Mouse (Mus musculus) limb, embryonic 11.5 days (tissue): ENCODE data around the gene Ykt6. TPM values are rescaled to one million over a fixed set of nuclear protein-coding genes. Genes with fewer than 3 reads are reported as not detected.
"Not testable (repeated sequence)": the region's sequence is repeated elsewhere in the genome, so short reads cannot be mapped to it uniquely, and the experiment has no call there.

Experiments used
- ATAC-seq: fragments of 200-750 bp; cut with Nextera tagmentation; 2 replicates; pipeline ENCODE4 v1.8.0; 2017; ENCODE audit warnings: low read depth; ENCODE audit not compliant: insufficient number of reproducible peaks, low FRiP score, low TSS enrichment
- DNase-seq: peaks from one replicate; pipeline ENCODE4 v3.0.0-alpha.2; 2015; ENCODE audit warnings: low spot score
- H3K27ac ChIP-seq: fragments of 300-500 bp; sonication (generic); replicated peaks from 2 replicates; pipeline ENCODE4 v1.5.1; 2014; ENCODE audit warnings: low read depth, mild to moderate bottlenecking, low read length
- H3K27me3 ChIP-seq: fragments of 300-500 bp; sonication (generic); 2 replicates; pipeline ENCODE4 v1.6.1; 2014; ENCODE audit warnings: mild to moderate bottlenecking, low read length, mixed read lengths; ENCODE audit not compliant: control insufficient read depth, insufficient read depth
- H3K36me3 ChIP-seq: fragments of 300-500 bp; sonication (generic); 2 replicates; pipeline ENCODE4 v1.6.1; 2014; ENCODE audit warnings: mild to moderate bottlenecking, low read length, moderate library complexity, mixed read lengths; ENCODE audit not compliant: control insufficient read depth, insufficient read depth
- H3K4me1 ChIP-seq: fragments of 300-500 bp; sonication (generic); 2 replicates; pipeline ENCODE4 v1.6.1; 2014; ENCODE audit warnings: low read length, mixed read lengths; ENCODE audit not compliant: control insufficient read depth, insufficient read depth
- H3K4me2 ChIP-seq: fragments of 300-500 bp; sonication (generic); 2 replicates; pipeline ENCODE4 v1.6.1; 2014; ENCODE audit warnings: low read depth, mild to moderate bottlenecking, moderate library complexity; ENCODE audit not compliant: severe bottlenecking
- H3K4me3 ChIP-seq: fragments of 300-500 bp; sonication (generic); 2 replicates; pipeline ENCODE4 v1.5.1; 2014; ENCODE audit warnings: low read depth, low read length
- H3K9ac ChIP-seq: fragments of 300-500 bp; sonication (generic); 2 replicates; pipeline ENCODE4 v1.6.1; 2014; ENCODE audit warnings: mild to moderate bottlenecking, low read length
- H3K9me3 ChIP-seq: fragments of 300-500 bp; sonication (generic); 2 replicates; pipeline ENCODE4 v1.6.1; 2016; ENCODE audit warnings: low read length; ENCODE audit not compliant: control insufficient read depth
- WGBS: fragments of 180-500 bp; shearing (Covaris S2); extraction: QIAGEN DNeasy Blood & Tissue Kit; methylation state at CpG from one replicate; pipeline ENCODE4 v1.1.7; 2014; 5-methylcytosine and 5-hydroxymethylcytosine counted together
- polyA plus RNA-seq: library from polyadenylated mRNA; unstranded; fragments of >200 nt; fragmentation: Nextera tagmentation; extraction: Ambion mirVana; gene quantifications from 2 replicates; pipeline ENCODE4 v1.2.1, GENCODE M21; 2014

The Ykt6 gene
- polyA plus RNA-seq, 1 experiment from 2014 or later, result 29.0 TPM

DNA sequence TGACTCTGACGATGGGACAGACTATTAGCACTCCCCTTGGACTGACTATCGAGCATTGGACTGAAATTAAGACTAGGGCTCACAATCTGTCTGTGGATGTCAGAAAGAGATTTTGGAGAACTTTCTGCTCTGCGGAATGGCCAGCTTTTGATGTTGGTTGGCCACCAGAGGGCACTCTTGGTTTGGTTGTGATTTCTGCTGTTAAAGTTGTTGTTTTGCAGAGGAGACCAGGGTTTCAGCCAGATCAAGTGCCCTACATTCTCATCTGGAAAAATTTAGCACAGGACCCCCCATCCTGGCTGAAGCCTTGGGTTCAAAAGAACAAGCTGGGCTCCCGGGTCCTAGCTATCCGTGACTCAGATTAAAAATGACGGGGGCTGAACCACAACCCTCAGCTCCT, 23.5 kb upstream of the Ykt6 start:
- not testable (repeated sequence) for H3K4me3 ChIP-seq

DNA sequence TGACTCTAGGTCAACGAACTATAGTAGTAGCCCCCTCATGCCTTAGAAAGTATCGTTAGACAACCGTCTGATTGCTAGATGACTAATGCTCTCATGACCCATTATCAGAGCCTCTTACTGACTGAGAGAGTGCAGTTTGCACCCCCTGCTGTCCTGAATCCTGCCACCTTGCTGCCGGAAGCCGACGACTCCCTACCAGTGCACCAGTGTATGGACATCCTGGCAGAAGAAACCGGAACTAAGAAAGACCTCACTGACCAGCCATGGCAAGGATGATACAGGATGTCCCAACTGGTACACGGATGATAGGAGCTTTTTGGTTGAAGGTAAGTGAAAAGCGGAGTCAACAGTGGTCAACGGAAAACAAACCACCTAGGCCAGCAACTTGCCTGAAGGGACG, 21.0 kb upstream of the Ykt6 start:
- not testable (repeated sequence) for DNase-seq, H3K27ac ChIP-seq, H3K36me3 ChIP-seq, H3K4me3 ChIP-seq, H3K27me3 ChIP-seq, H3K4me1 ChIP-seq, H3K9me3 ChIP-seq, H3K9ac ChIP-seq, H3K4me2 ChIP-seq, ATAC-seq
- WGBS, result 93% methylated on average over 11 of the region's 11 CpGs

More for the DNA sequence above, 23.5 kb upstream of the Ykt6 start:
- H3K4me2 ChIP-seq, H3K27me3 ChIP-seq, H3K9me3 ChIP-seq, H3K9ac ChIP-seq, H3K27ac ChIP-seq, H3K36me3 ChIP-seq, H3K4me1 ChIP-seq, ATAC-seq: not testable (repeated sequence)
- DNase-seq, result peak; percentile 46
- WGBS, result 87% methylated on average over 6 of the region's 6 CpGs

GRCm38 (mm10) chr11:5942966-5943365, 12.5 kb upstream of the Ykt6 start:
- no peak overlapping the region for H3K27ac ChIP-seq
- no peaks in the 10 kb centered on the region for H3K4me1 ChIP-seq
- no peak overlapping the region for H3K4me2 ChIP-seq
- DNase-seq (no peak), ATAC-seq (no peak)
- no peaks in the 10 kb centered on the region for H3K36me3 ChIP-seq
- H3K9me3 ChIP-seq, result no peaks in the 10 kb centered on the region
- H3K4me3 ChIP-seq, result no peak overlapping the region
- no peaks in the 10 kb centered on the region for H3K27me3 ChIP-seq
- 59% methylated on average over 6 of the region's 6 CpGs for WGBS
- no peak overlapping the region for H3K9ac ChIP-seq

DNA sequence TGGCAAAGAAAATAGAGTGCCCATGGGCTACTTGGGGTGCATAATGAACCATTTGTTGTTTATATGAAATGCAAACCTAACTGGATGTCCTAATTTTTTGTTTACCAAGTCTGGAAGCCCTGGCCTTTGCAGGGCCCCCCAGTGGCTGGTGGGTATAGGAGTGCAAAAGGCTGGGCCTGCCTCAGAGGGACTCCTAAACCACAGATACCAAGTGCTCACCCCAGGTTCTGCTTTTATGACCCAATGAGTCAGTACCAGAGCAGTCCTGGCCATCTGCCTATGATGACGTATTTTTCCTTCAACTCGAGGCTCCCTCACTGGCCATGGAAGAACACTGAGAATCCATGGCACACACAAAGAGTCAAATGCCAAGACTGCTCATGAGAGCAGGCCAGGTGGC, 10.4 kb upstream of the Ykt6 start:
- no peak for DNase-seq
- WGBS, result 84% methylated on average over 2 of the region's 2 CpGs

DNA sequence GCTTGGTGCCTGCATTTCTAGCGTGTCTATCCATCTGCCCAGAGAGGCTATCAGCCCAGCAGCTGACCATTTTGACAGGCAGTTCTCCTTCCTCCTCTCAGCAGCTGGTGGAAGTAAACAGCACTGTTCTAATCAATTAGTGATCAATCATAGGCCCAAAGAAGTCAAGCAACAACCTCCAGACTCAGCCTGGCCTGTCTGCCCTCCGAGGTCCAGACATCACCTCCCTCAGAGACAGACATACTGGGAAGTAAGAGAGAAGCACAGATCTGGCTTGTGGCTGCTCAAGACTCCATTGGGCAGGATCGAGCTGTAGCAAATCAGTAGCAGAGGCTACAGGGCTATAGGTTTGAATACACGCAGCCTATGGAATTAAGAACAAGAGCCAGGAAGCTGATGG, 7.7 kb upstream of the Ykt6 start:
- DNase-seq, result no peak
- no peaks in the 10 kb centered on the region for H3K27me3 ChIP-seq
- no peaks in the 10 kb centered on the region for H3K36me3 ChIP-seq
- H3K4me2 ChIP-seq, result no peak overlapping the region
- no peak for ATAC-seq
- H3K9me3 ChIP-seq, result no peaks in the 10 kb centered on the region
- no peak overlapping the region for H3K4me3 ChIP-seq
- no peak overlapping the region for H3K27ac ChIP-seq
- H3K4me1 ChIP-seq, result peaks cover 13% of the 10 kb centered on the region
- 44% methylated on average over 4 of the region's 4 CpGs for WGBS
- H3K9ac ChIP-seq, result no peak overlapping the region

More for the DNA sequence above, 10.4 kb upstream of the Ykt6 start:
- Histone ChIP-seq H3K36me3 (no peaks in the 10 kb centered on the region), H3K9ac (no peak overlapping the region), H3K4me3 (no peak overlapping the region), H3K27ac (no peak overlapping the region), H3K4me1 (peaks cover 13% of the 10 kb centered on the region), H3K9me3 (no peaks in the 10 kb centered on the region), H3K27me3 (no peaks in the 10 kb centered on the region), H3K4me2 (no peak overlapping the region)
- ATAC-seq, result no peak

DNA sequence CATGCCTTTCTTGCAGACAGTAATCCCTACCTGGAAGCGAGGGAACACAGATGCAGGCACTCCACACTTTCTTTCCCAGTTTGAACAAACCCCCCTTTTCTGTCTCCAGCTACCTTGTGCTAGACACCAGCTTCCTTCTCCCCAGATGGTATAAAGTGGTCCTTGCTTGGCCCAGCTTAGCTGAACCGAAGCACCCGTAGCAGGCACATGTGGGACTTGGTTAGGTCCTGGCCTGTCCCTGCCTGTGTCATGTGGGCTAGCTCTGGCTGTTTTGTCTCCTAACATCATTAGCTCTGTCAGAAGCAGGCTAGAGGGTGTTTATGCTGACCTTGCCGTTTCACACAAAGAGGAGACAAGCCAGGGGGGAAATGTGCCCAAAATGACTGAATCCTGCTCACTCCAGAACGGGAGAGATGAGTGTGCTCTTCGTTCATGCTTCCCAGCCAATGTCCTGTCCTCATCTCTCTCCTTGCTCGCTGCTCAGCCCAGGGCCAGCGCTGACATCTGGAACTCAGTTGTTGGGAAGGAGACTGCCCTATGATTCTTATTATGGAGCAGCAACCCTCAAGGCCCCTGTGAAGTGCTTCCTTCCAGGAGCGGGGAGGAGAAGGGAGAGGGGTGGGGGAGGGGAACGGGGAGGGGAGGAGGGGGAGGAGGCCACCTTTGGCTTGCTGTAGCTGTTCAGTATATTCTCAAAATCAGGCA, 6.8 kb upstream of the Ykt6 start:
- H3K9ac ChIP-seq, result no peak overlapping the region

DNA sequence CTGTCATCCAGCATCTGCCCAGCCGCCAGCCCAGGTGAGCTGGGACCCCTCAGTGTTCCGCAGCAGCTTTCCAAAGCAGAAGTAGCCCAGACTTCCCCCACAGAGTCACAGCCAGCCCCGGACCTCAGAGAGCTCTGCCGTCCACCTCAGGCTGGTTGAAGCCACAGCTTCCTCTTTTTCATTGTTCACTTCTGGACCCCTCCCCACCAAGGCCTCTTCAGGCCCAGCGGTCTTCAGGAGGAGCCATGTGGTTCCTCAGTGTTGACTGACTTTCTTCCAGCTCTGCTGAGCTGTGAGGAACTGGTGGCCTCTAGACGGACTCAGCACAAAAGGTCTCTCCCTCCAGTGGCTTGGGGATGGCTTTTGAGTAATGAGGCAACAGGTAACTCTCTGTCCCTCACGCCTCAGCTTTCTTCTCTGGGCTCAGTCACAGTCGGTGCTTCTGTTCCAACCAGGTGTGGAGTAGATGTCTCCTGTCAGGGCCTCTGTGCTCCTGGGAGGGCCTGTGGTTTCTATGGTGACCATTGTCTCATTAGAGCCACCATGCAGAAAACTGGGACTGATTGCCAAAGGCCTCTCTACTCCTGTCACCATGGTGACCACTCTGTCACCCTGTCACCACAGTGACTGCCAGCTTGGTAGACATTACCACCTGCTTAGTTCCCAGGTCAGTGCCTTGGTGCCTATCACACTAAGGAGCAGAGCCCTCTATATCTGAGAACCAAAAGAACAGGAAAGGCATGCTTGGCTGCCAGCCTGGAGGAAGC, 5.7 kb upstream of the Ykt6 start, which contains the start of gene Gck:
TSS of gene Gck (minus strand) at position 496 of the 767 bp plus-strand sequence.
- DNase-seq, result no peak
- H3K4me3 ChIP-seq, result no peak within 1 kb of the TSS
- H3K9me3 ChIP-seq, result no peaks in the 10 kb centered on the region
- H3K4me1 ChIP-seq, result peaks cover 13% of the 10 kb centered on the region
- H3K36me3 ChIP-seq, result no peaks in the 10 kb centered on the region
- no peaks in the 10 kb centered on the region for H3K27me3 ChIP-seq
- ATAC-seq, result no peak
- WGBS, result 69% methylated on average over 8 of the region's 8 CpGs
- peak within 1 kb of the TSS; percentile 25; the same call in 1 of the 2 replicates for H3K27ac ChIP-seq
- no peak within 1 kb of the TSS for H3K4me2 ChIP-seq
- no peak within 1 kb of the TSS for H3K9ac ChIP-seq

More for the DNA sequence above, 6.8 kb upstream of the Ykt6 start:
- H3K27ac ChIP-seq, result peak overlapping the region; percentile 25; the same call in 1 of the 2 replicates
- H3K4me1 ChIP-seq, result peaks cover 13% of the 10 kb centered on the region
- H3K9me3 ChIP-seq, result no peaks in the 10 kb centered on the region
- ATAC-seq (peak; percentile 39; the same call in 1 of the 2 replicates), DNase-seq (peak; percentile 49)
- H3K27me3 ChIP-seq, result no peaks in the 10 kb centered on the region
- H3K4me3 ChIP-seq, result no peak overlapping the region
- no peak overlapping the region for H3K4me2 ChIP-seq
- H3K36me3 ChIP-seq, result no peaks in the 10 kb centered on the region
- 43% methylated on average over 10 of the region's 10 CpGs for WGBS

DNA sequence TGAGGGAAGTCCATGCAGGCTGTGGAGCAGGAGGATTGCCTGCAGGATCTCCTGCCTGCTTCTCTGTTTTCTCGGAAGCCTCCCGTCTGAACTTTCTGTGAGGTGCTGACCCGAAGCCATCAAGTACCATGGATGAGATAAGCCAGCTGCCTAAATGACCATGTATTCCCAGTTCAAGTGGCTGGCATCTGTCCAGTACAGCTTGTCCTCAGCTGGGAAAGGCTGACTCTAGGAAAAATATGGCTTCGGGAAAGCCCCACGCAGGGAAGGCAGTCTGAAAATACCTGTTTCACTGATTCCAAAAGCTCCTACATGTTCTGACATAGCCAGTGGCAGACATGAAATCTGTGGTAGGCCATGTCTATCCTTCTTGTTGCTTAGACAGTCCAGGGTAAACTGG, 3.0 kb upstream of the Ykt6 start:
- no peak overlapping the region for H3K4me2 ChIP-seq
- H3K4me3 ChIP-seq, result no peak overlapping the region
- no peaks in the 10 kb centered on the region for H3K36me3 ChIP-seq
- WGBS, result 89% methylated on average over 5 of the region's 5 CpGs
- DNase-seq, result no peak
- no peak overlapping the region for H3K27ac ChIP-seq
- H3K27me3 ChIP-seq, result no peaks in the 10 kb centered on the region
- no peak overlapping the region for H3K9ac ChIP-seq
- H3K4me1 ChIP-seq, result peaks cover 22% of the 10 kb centered on the region
- no peak for ATAC-seq
- no peaks in the 10 kb centered on the region for H3K9me3 ChIP-seq
